Mouse (Mus musculus): Measurements from ENCODE around the gene 4933409G03Rik.
"Not testable (repeated sequence)": the region's sequence is repeated elsewhere in the genome, so short reads cannot be mapped to it uniquely, and the experiment has no call there.

The 4933409G03Rik gene

GRCm38 (mm10) chr2:68582113-68582512, at the start of gene 4933409G03Rik:
Gene 4933409G03Rik, plus strand, starts transcription at chr2:68582413.
- no peak for DNase-seq

- DNase-seq: no peak
Measured at GRCm38 (mm10) chr2:68544190-68544589, 38.0 kb upstream of the 4933409G03Rik start.

GRCm38 (mm10) chr2:68560821-68561220, 21.4 kb upstream of the 4933409G03Rik start:
- DNase-seq: peak; percentile 36

GRCm38 (mm10) chr2:68563331-68563730, 18.9 kb upstream of the 4933409G03Rik start:
- no peak for DNase-seq

GRCm38 (mm10) chr2:68568361-68568760, 13.9 kb upstream of the 4933409G03Rik start:
- peak; percentile 13 for DNase-seq

GRCm38 (mm10) chr2:68572340-68572739, 9.9 kb upstream of the 4933409G03Rik start:
- DNase-seq: no peak

- no peak for DNase-seq
Measured at GRCm38 (mm10) chr2:68592765-68593164, 10.6 kb downstream of the 4933409G03Rik start.

- DNase-seq: not testable (repeated sequence)
Measured at GRCm38 (mm10) chr2:68656186-68656585, 74.0 kb downstream of the 4933409G03Rik start, which contains the start of gene 4932414N04Rik. Gene 4932414N04Rik, plus strand, starts transcription at chr2:68656486.

Measured in right cerebral cortex, postnatal 25 days (tissue).